Mouse (Mus musculus): ENCODE data around the gene Gnmt. TPM values are rescaled to one million over a fixed set of nuclear protein-coding genes. Genes with fewer than 3 reads are reported as not detected.

Gnmt gene
- total and polyA plus RNA-seq, 2 experiments from 2014 or later, result 1.2 to 5.6 TPM

DNA sequence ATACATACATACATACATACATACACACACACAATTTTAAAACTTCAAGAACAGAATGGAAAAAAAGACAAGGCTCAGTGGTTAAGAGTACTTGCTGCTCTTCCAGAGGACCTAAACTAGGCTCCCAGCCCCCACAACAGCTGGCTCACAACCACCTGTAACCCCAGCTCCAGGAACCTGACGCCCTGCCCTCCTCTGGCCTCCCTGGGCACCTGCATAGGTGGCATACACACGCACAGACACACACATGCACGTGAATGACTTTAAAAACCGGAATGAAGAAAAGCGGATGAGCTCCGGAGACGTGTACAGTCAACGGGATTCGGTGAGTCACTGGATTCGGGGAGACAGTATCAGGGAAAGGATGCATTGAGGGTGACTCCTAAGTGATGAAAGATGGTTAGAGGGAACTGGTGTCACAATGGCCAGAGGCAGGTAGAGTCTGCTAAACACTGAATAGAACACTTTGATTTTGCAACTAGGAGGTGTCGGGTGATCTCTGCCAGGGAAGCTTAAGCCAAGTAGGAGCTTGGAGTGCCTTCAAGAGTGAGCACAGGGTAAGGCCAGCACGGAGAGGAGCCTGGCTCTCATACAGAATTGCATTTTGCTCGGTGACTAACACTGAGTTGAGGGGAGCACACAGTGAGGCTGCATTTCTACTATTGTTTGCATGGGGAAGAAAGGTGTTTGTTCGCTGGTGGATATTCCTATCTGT lies 22.4 kb downstream of the Gnmt start:
- Histone ChIP-seq H3K9ac (replicated peaks; ENCODE audit: low read length) (no peak overlapping the region), H3K27me3 (ENCODE audit: insufficient read depth, low read length) (no peaks in the 10 kb centered on the region), H3K36me3 (ENCODE audit: insufficient read depth, low read length) (no peaks in the 10 kb centered on the region), H3K27ac (no peak overlapping the region), H3K4me2 (ENCODE audit: low read depth, low read length) (no peak overlapping the region), H3K9me3 (ENCODE audit: low read length) (no peaks in the 10 kb centered on the region), H3K4me1 (ENCODE audit: insufficient read depth, low read length) (peaks cover 14% of the 10 kb centered on the region), H3K4me3 (ENCODE audit: low read length) (no peak overlapping the region)
- 92% methylated on average over 14 of the region's 14 CpGs for WGBS
- TF ChIP-seq CTCF (IDR thresholded peaks at IDR 0.05; ENCODE audit: low read depth), result no peak
- ATAC-seq (no peak), DNase-seq (ENCODE audit: low spot score) (no peak)

DNA sequence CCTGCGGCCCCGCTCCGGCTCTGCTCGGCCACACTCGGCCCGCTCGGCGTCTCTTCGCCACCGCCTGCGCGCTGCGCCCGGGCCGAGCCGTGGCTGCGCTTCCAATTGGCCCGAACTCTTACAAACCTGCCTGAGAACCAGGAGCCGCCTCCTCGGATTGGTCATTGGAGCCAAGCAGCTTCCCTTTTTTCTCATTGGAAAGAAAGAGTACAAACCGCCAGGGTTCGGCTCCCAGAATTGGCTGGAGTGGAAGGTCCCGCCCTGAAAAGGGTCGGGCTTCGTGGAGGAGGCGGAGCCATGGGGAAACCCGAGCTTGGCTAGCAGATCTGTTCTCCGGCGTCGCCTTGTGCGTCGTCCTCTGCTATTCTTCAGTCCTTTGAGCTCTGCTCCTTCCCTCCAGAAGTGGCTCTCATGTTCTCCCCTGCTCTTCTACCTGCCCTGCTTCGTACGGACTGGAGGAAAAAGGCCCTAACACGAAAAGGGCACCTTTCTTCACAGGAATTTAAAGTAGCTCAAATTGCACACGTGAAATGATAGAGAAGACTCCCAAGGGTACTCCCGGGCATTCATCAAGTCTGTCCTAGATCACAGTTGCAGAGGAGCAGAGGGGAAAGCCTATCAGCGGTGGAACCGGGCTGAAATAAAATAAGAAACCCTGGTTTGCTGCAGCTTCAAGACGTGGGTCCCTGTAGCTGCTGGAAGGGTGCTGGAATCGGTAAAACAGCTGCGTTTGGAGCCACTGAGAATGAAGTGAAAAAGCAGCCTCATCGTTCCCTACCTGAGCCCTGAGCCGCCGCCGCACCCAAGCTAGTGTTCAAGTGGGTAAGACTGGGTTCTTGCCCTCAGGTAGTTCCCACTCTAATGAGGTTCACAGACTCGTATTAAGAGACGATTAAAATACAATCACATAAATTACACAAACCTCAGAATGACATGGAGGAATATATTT lies 23.8 kb downstream of the Gnmt start, which contains the start of gene Ppp2r5d:
Gene Ppp2r5d, minus strand, starts transcription at position 225 of the 949 bp plus-strand sequence.
- TF ChIP-seq CTCF (IDR thresholded peaks at IDR 0.05; ENCODE audit: low read depth), result peak; percentile 16
- Histone ChIP-seq H3K27ac (peak within 1 kb of the TSS; percentile 89), H3K9me3 (ENCODE audit: low read length) (no peaks in the 10 kb centered on the region), H3K4me3 (ENCODE audit: low read length) (peak within 1 kb of the TSS; percentile 92), H3K9ac (replicated peaks; ENCODE audit: low read length) (peak within 1 kb of the TSS; percentile 87), H3K4me2 (ENCODE audit: low read depth, low read length) (peak within 1 kb of the TSS; percentile 69), H3K27me3 (ENCODE audit: insufficient read depth, low read length) (no peaks in the 10 kb centered on the region), H3K36me3 (ENCODE audit: insufficient read depth, low read length) (no peaks in the 10 kb centered on the region), H3K4me1 (ENCODE audit: insufficient read depth, low read length) (peaks cover 14% of the 10 kb centered on the region)
- ATAC-seq (peak; percentile 96), DNase-seq (ENCODE audit: low spot score) (peak; percentile 99)
- 2% methylated on average over 48 of the region's 48 CpGs for WGBS

DNA sequence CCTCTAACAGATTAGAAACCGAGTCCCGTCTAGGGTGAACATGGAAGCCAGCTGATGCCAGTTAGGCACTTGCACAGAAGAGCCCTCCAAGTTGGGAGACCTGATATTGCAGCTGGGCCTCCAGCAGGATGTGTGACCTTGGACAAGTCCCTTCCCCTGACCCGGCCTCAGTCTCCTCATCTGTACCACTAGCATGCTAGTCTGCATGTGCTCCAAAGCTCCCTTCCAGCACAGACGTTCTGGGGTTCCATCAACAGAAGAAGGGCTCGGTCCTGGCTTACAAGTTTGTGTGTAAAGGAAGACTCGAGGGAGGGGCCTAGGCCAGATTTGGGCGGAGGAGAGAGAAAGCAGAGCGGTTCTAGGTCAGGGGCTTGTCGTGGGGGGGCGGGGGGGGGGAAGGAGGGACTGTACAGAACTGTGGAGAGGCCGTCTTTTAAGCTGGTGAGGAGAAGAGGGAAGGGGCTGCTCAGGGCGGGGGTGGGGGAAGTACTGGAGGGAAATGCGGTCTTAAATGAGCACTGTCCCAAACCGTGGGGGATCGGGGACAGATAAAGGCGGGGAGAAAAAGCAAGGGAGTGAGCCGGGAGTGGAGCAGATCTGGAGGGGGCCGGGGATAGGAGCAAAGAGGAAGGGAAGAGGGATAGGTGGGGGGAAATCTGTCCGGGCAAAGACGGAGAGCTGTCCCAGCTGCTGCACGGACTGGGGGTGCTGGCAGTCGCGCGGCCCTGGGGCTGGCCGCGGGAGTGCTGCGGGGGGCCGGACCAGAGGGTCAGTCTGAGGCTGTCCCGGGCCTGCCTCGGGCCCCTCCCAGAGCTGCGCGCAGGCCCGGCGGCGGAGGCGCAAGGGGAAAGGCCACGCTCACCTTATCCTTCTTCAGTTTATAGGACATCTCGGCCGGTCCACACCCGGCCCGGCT lies 24.7 kb downstream of the Gnmt start:
- peak overlapping the region; percentile 69 for H3K4me2 ChIP-seq (ENCODE audit: low read depth, low read length)
- H3K4me1 ChIP-seq (ENCODE audit: insufficient read depth, low read length), result peaks cover 14% of the 10 kb centered on the region
- H3K4me3 ChIP-seq (ENCODE audit: low read length), result peak overlapping the region; percentile 92
- TF ChIP-seq CTCF (IDR thresholded peaks at IDR 0.05; ENCODE audit: low read depth), result no peak
- DNase-seq (ENCODE audit: low spot score) (no peak), ATAC-seq (peak; percentile 65)
- H3K36me3 ChIP-seq (ENCODE audit: insufficient read depth, low read length), result no peaks in the 10 kb centered on the region
- no peaks in the 10 kb centered on the region for H3K9me3 ChIP-seq (ENCODE audit: low read length)
- peak overlapping the region; percentile 89 for H3K27ac ChIP-seq
- H3K27me3 ChIP-seq (ENCODE audit: insufficient read depth, low read length), result no peaks in the 10 kb centered on the region
- WGBS, result 6% methylated on average over 33 of the region's 41 CpGs
- H3K9ac ChIP-seq (replicated peaks; ENCODE audit: low read length), result peak overlapping the region; percentile 87

DNA sequence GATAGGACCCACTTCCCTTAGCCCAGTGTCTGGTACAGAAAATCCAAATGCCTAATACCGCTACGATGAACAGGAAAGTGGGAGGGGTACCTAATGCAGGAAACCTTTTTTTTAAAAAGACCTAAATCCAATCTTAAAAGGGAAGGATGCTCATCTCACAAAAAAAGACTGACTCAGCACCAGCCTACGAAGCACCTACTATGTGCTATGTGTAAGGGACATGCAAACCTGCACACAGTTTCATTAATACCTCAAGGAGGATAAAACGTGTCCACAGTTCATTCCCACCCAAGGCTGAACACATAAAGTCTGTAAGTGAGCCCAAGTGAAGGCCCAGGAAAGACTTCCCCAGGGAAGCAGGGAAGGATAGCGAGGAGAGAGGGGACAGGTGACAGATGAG lies 26.5 kb downstream of the Gnmt start:
- H3K27me3 ChIP-seq (ENCODE audit: insufficient read depth, low read length), result no peaks in the 10 kb centered on the region
- H3K27ac ChIP-seq, result no peak overlapping the region
- DNase-seq (ENCODE audit: low spot score) (no peak), ATAC-seq (no peak)
- H3K4me1 ChIP-seq (ENCODE audit: insufficient read depth, low read length), result peaks cover 14% of the 10 kb centered on the region
- H3K9ac ChIP-seq (replicated peaks; ENCODE audit: low read length), result peak overlapping the region; percentile 87; the same call in 1 of the 2 replicates
- no peaks in the 10 kb centered on the region for H3K9me3 ChIP-seq (ENCODE audit: low read length)
- 0 out of 2 replicates have a peak, but pooled peaks cover 12% of the 10 kb centered on the region for H3K36me3 ChIP-seq (ENCODE audit: insufficient read depth, low read length)
- TF ChIP-seq CTCF (IDR thresholded peaks at IDR 0.05; ENCODE audit: low read depth), result no peak
- no peak overlapping the region for H3K4me3 ChIP-seq (ENCODE audit: low read length)
- H3K4me2 ChIP-seq (ENCODE audit: low read depth, low read length), result no peak overlapping the region
- 80% methylated on average over 5 of the region's 5 CpGs for WGBS

DNA sequence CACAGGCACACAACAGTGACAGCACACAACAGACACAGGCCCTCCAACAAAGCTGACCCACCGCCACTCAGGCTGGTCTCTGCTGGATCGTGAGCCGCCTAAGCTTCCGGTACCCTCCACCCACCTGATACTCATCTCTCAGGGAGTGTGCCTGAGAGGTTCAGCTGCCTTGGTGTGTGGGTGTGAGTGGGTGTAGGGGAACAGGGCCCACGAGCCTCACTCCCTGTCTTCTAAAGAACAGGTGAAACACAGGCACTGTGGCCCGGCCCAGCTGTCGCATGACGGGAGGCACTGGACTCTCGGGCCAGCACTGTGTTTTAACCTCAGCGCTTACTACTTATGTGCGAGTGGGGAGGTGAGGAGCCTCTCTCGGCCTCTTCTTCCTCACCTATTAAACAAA lies 26.9 kb downstream of the Gnmt start:
- H3K9me3 ChIP-seq (ENCODE audit: low read length), result no peaks in the 10 kb centered on the region
- no peak overlapping the region for H3K27ac ChIP-seq
- H3K4me3 ChIP-seq (ENCODE audit: low read length), result no peak overlapping the region
- H3K4me1 ChIP-seq (ENCODE audit: insufficient read depth, low read length), result peaks cover 14% of the 10 kb centered on the region
- peak overlapping the region; percentile 33; the same call in 1 of the 2 replicates for H3K4me2 ChIP-seq (ENCODE audit: low read depth, low read length)
- TF ChIP-seq CTCF (IDR thresholded peaks at IDR 0.05; ENCODE audit: low read depth), result no peak
- no peak for ATAC-seq
- H3K9ac ChIP-seq (replicated peaks; ENCODE audit: low read length), result peak overlapping the region; percentile 22; the same call in 1 of the 2 replicates
- 82% methylated on average over 12 of the region's 12 CpGs for WGBS
- DNase-seq (ENCODE audit: low spot score), result no peak
- H3K36me3 ChIP-seq (ENCODE audit: insufficient read depth, low read length), result 0 out of 2 replicates have a peak, but pooled peaks cover 12% of the 10 kb centered on the region
- H3K27me3 ChIP-seq (ENCODE audit: insufficient read depth, low read length), result no peaks in the 10 kb centered on the region

DNA sequence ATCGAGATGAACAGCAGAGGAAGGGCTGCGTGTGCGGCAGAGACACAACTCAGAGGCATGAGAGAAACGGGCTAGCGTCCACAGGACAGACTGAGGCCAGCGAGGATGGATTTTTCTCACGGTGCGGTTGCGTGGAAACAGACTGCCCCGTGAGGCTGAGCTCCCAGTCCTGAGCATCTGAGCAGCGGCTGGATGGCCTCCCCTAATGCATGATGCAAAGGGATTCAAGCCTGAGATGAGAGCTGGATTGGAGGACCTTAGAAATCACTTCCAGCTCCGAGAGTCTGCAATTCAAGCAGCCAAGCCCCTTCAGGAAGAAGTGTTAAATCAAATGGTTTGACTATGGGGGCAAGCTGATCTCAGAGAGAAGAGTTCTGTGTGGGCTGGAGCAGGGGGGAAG lies 27.5 kb downstream of the Gnmt start:
- H3K9ac ChIP-seq (replicated peaks; ENCODE audit: low read length), result peak overlapping the region; percentile 22
- peak overlapping the region; percentile 33 for H3K4me2 ChIP-seq (ENCODE audit: low read depth, low read length)
- H3K4me1 ChIP-seq (ENCODE audit: insufficient read depth, low read length), result peaks cover 14% of the 10 kb centered on the region
- DNase-seq (ENCODE audit: low spot score) (no peak), ATAC-seq (no peak)
- H3K4me3 ChIP-seq (ENCODE audit: low read length), result no peak overlapping the region
- H3K9me3 ChIP-seq (ENCODE audit: low read length), result no peaks in the 10 kb centered on the region
- H3K27ac ChIP-seq, result no peak overlapping the region
- WGBS, result 74% methylated on average over 12 of the region's 12 CpGs
- no peak for TF ChIP-seq CTCF (IDR thresholded peaks at IDR 0.05; ENCODE audit: low read depth)
- 0 out of 2 replicates have a peak, but pooled peaks cover 12% of the 10 kb centered on the region for H3K36me3 ChIP-seq (ENCODE audit: insufficient read depth, low read length)
- no peaks in the 10 kb centered on the region for H3K27me3 ChIP-seq (ENCODE audit: insufficient read depth, low read length)
